Mouse (Mus musculus) forebrain, postnatal 0 days (tissue): ENCODE results near the gene Slc9a8. TPM values are rescaled to one million over a fixed set of nuclear protein-coding genes. Genes with fewer than 3 reads are reported as not detected.

ENCODE experiments used
- ATAC-seq: fragments of 200-750 bp; cut with Nextera tagmentation; 2 replicates; pipeline ENCODE4 v1.8.0; 2017; ENCODE audit warnings: mild to moderate bottlenecking, moderate library complexity
- DNase-seq: peaks from one replicate; pipeline ENCODE4 v3.0.0-alpha.2; 2015
- H3K27ac ChIP-seq: fragments of 300-500 bp; sonication (generic); 2 replicates; pipeline ENCODE4 v1.5.1; 2014; ENCODE audit warnings: low read depth, mild to moderate bottlenecking, antibody characterized with exemption, low read length, moderate library complexity, mixed read lengths
- H3K27me3 ChIP-seq: fragments of 300-500 bp; sonication (generic); 2 replicates; pipeline ENCODE4 v1.6.1; 2014; ENCODE audit warnings: mild to moderate bottlenecking, low read length, mixed read lengths; ENCODE audit not compliant: insufficient read depth
- H3K36me3 ChIP-seq: fragments of 300-500 bp; sonication (generic); 2 replicates; pipeline ENCODE4 v1.6.1; 2014; ENCODE audit warnings: mild to moderate bottlenecking, moderate library complexity; ENCODE audit not compliant: insufficient read depth
- H3K4me1 ChIP-seq: fragments of 300-500 bp; sonication (generic); 2 replicates; pipeline ENCODE4 v1.6.1; 2014; ENCODE audit warnings: antibody characterized with exemption; ENCODE audit not compliant: insufficient read depth
- H3K4me2 ChIP-seq: fragments of 300-500 bp; sonication (generic); 2 replicates; pipeline ENCODE4 v1.6.1; 2014; ENCODE audit warnings: low read depth, mild to moderate bottlenecking, moderate library complexity
- H3K4me3 ChIP-seq: fragments of 300-500 bp; sonication (generic); 2 replicates; pipeline ENCODE4 v1.5.1; 2014; ENCODE audit warnings: low read depth, low read length, mixed read lengths
- H3K9ac ChIP-seq: fragments of 300-500 bp; sonication (generic); 2 replicates; pipeline ENCODE4 v1.6.1; 2014; ENCODE audit warnings: mild to moderate bottlenecking
- H3K9me3 ChIP-seq: fragments of 300-500 bp; sonication (generic); 2 replicates; pipeline ENCODE4 v1.6.1; 2016; ENCODE audit warnings: low read length
- CTCF ChIP-seq: sonication (generic); IDR thresholded peaks from 2 replicates; pipeline ENCODE4 v1.5.1; 2016; ENCODE audit warnings: antibody characterized with exemption, control low read depth, low read depth
- WGBS: fragments of 180-500 bp; shearing (Covaris S2); extraction: QIAGEN DNeasy Blood & Tissue Kit; methylation state at CpG from one replicate; pipeline ENCODE4 v1.1.7; 2014; 5-methylcytosine and 5-hydroxymethylcytosine counted together
- polyA plus RNA-seq: library from polyadenylated mRNA; unstranded; fragments of >200 nt; fragmentation: Nextera tagmentation; extraction: Ambion mirVana; gene quantifications from 2 replicates; pipeline ENCODE4 v1.2.1, GENCODE M21; 2015
- total RNA-seq: library from RNA; depleted of rRNA; stranded (reverse); fragments of >200 nt; gene quantifications from 2 replicates; pipeline ENCODE4 v1.2.3, GENCODE M21; 2014

Gene Slc9a8
- total and polyA plus RNA-seq, 2 experiments from 2014 or later, result 18.0 to 38.4 TPM

- TF ChIP-seq CTCF, result no peak
- no peaks in the 10 kb centered on the region for H3K4me1 ChIP-seq
- no peak for ATAC-seq
- no peak for DNase-seq
- no peaks in the 10 kb centered on the region for H3K9me3 ChIP-seq
- H3K9ac ChIP-seq, result no peak overlapping the region
- no peaks in the 10 kb centered on the region for H3K27me3 ChIP-seq
- no peak overlapping the region for H3K27ac ChIP-seq
- no peaks in the 10 kb centered on the region for H3K36me3 ChIP-seq
- no peak overlapping the region for H3K4me3 ChIP-seq
- no peak overlapping the region for H3K4me2 ChIP-seq
- WGBS, result 91% methylated on average over 5 of the region's 5 CpGs
These were observed 7.1 kb upstream of the Slc9a8 start for GRCm38 (mm10) chr2:167414461-167414860.

DNA sequence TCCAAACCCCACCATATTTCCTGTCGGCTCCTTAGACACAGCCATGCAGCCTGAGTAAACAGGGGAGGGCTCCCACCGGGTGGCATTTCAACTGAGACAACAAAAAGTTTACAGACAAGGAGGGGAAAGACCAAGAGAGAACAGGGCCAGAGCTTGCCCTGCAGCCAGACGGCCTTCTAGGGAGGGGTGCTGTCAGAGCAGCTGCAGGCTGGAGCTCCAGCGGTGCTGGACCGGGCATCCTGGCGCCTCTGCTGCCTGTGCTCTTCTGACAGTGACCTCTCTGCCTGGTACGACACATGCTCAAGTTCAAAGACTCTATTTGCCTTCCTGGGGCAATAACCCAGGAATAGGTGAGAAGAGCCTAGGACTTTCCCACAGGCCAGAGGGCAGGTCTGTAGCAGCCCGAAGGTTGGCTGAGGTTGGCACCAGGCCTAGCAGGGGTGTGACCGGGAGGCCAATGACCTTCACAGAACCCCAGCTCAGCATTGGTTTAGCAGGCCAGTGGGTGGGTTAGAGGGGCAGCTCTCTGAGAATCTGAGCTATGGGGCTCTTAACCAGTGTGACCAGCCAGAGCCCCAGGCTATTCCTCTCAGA, 5.4 kb upstream of the Slc9a8 start:
- H3K27me3 ChIP-seq, result no peaks in the 10 kb centered on the region
- H3K4me1 ChIP-seq, result peaks cover 5% of the 10 kb centered on the region; the same call in 1 of the 2 replicates
- H3K9me3 ChIP-seq, result no peaks in the 10 kb centered on the region
- no peak overlapping the region for H3K4me3 ChIP-seq
- H3K4me2 ChIP-seq, result no peak overlapping the region
- no peak for ATAC-seq
- no peak overlapping the region for H3K9ac ChIP-seq
- H3K36me3 ChIP-seq, result no peaks in the 10 kb centered on the region
- WGBS, result 82% methylated on average over 9 of the region's 9 CpGs
- H3K27ac ChIP-seq, result no peak overlapping the region
- TF ChIP-seq CTCF, result no peak
- no peak for DNase-seq

DNA sequence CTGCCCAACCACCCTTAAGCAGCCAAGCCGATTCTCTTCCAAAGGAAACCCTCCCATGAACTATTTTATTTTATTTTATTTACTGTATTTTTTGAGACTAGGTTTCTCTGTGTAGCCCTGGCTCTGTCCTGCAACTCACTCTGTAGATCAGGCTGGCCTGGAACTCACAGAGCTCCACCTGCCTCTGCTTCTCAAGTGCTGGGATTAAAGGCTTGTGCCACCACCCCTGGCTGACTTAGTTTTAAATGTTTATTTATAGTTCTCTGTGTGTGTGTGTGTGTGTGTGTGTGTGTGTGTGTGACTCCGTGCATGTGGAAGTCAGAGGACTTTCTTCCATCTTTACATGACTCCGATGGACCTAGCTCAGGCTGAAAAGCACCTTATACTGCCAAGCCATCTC, 4.5 kb upstream of the Slc9a8 start:
- ATAC-seq, result no peak
- Histone ChIP-seq H3K27me3 (no peaks in the 10 kb centered on the region), H3K4me2 (no peak overlapping the region), H3K4me3 (no peak overlapping the region), H3K9ac (no peak overlapping the region), H3K36me3 (no peaks in the 10 kb centered on the region), H3K27ac (no peak overlapping the region), H3K9me3 (no peaks in the 10 kb centered on the region), H3K4me1 (peaks cover 5% of the 10 kb centered on the region; the same call in 1 of the 2 replicates)
- WGBS, result 87% methylated on average over 3 of the region's 3 CpGs
- no peak for TF ChIP-seq CTCF
- no peak for DNase-seq

DNA sequence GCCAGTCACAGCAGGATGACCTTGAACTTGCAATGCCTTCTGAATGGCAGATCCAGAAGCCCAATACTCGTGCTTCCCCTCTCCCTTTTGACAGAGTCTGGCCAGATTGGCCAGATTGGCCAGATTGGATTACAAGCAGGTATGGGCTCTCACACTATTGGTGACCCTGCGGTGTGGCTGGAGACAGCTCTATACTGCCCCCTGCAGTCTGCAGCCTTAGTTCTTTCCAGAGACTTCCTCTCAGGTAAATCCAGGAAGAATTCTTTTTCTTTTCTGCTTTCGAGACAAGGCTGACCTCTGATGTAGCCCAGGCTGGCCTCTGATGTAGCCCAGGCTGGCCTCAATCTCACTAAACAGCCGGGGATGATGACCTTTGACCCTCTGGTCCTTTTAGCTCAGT, 3.8 kb upstream of the Slc9a8 start:
- WGBS, result 43% methylated on average over 4 of the region's 4 CpGs
- no peak for ATAC-seq
- Histone ChIP-seq H3K9me3 (no peaks in the 10 kb centered on the region), H3K4me3 (no peak overlapping the region), H3K9ac (no peak overlapping the region), H3K4me1 (peaks cover 10% of the 10 kb centered on the region; the same call in 1 of the 2 replicates), H3K27ac (no peak overlapping the region), H3K27me3 (no peaks in the 10 kb centered on the region), H3K4me2 (no peak overlapping the region), H3K36me3 (no peaks in the 10 kb centered on the region)
- peak; percentile 53 for DNase-seq
- TF ChIP-seq CTCF, result peak; percentile 73

DNA sequence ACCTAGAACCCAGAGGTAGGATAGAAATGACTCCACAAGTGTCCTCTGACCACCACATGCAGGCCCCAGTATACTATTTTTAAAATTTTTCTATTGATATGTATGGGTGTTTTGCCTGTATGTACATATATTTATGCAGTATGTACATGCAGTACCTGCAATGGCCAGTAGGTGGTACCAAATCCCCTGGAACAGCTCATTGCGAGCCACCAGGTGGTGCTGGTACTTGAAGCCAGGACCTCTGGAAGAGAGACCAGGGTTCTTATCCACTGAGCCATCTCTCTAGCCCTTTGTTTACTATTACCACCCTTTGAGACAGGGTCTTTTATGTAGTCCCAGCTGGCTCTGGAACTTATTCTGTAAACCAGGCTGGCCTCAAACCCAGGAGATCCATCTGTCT, 2.3 kb upstream of the Slc9a8 start:
- ATAC-seq (no peak), DNase-seq (peak; percentile 74)
- Histone ChIP-seq H3K4me2 (no peak overlapping the region), H3K9me3 (no peaks in the 10 kb centered on the region), H3K36me3 (0 out of 2 replicates have a peak, but pooled peaks cover under 1% of the 10 kb centered on the region), H3K27ac (no peak overlapping the region), H3K4me3 (no peak overlapping the region), H3K9ac (no peak overlapping the region), H3K4me1 (peaks cover 10% of the 10 kb centered on the region; the same call in 1 of the 2 replicates), H3K27me3 (no peaks in the 10 kb centered on the region)
- peak; percentile 92 for TF ChIP-seq CTCF
- WGBS, result 16% methylated on average over 1 of the region's 1 CpGs

DNA sequence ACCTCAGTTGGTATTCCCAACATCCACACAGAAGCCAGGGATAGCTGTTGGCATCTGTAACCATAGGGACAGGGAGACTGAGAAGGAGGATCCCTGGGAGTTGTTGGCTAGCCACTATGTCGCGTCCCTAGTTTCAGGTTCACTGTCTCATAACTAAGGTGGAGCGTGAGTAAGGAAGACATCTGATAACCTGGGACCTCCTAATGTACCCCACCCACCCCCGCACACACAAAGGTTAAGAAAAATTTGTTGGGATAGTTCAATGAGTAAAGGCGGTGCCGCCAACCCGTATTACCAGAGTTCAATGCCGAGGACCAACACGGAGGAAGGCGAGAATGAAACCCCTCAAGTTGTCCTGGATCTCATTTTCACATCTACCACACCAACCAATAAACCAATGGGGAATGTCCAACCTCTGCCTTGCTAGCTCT, 686 bp upstream of the Slc9a8 start:
- H3K4me1 ChIP-seq, result peaks cover 10% of the 10 kb centered on the region; the same call in 1 of the 2 replicates
- peak overlapping the region; percentile 100 for H3K27ac ChIP-seq
- ATAC-seq (no peak), DNase-seq (peak; percentile 11)
- peaks cover 15% of the 10 kb centered on the region for H3K36me3 ChIP-seq
- H3K27me3 ChIP-seq, result no peaks in the 10 kb centered on the region
- H3K4me2 ChIP-seq, result peak overlapping the region; percentile 83
- H3K4me3 ChIP-seq, result peak overlapping the region; percentile 88
- WGBS, result 25% methylated on average over 10 of the region's 10 CpGs
- TF ChIP-seq CTCF, result no peak
- H3K9ac ChIP-seq, result peak overlapping the region; percentile 96
- no peaks in the 10 kb centered on the region for H3K9me3 ChIP-seq

DNA sequence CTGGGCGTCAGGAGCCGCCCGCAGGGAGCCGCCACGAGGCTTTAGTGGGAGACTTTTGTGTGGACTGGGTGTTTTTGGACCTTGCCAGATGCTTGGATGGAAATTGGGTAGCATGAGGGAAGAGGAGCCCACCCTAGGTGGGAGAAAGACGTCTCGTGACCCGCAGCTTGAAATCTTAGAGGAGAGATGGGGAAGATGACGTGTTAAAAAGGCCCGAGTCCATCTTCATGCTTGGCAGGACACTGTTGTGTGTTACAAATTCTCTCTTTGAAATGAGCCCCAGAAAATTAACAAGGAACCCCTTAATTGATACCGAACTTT, 598 bp downstream of the Slc9a8 start:
- TF ChIP-seq CTCF, result no peak
- peaks cover 27% of the 10 kb centered on the region for H3K36me3 ChIP-seq
- H3K27me3 ChIP-seq, result no peaks in the 10 kb centered on the region
- DNase-seq, result no peak
- H3K9me3 ChIP-seq, result no peaks in the 10 kb centered on the region
- WGBS, result 4% methylated on average over 11 of the region's 11 CpGs
- H3K4me1 ChIP-seq, result peaks cover 10% of the 10 kb centered on the region; the same call in 1 of the 2 replicates
- H3K4me3 ChIP-seq, result peak overlapping the region; percentile 88
- H3K27ac ChIP-seq, result peak overlapping the region; percentile 100
- ATAC-seq, result peak; percentile 66
- peak overlapping the region; percentile 96 for H3K9ac ChIP-seq
- H3K4me2 ChIP-seq, result peak overlapping the region; percentile 83
